ENCODE assay signal across 7 mouse cellular contexts in the genomic region with DNA sequence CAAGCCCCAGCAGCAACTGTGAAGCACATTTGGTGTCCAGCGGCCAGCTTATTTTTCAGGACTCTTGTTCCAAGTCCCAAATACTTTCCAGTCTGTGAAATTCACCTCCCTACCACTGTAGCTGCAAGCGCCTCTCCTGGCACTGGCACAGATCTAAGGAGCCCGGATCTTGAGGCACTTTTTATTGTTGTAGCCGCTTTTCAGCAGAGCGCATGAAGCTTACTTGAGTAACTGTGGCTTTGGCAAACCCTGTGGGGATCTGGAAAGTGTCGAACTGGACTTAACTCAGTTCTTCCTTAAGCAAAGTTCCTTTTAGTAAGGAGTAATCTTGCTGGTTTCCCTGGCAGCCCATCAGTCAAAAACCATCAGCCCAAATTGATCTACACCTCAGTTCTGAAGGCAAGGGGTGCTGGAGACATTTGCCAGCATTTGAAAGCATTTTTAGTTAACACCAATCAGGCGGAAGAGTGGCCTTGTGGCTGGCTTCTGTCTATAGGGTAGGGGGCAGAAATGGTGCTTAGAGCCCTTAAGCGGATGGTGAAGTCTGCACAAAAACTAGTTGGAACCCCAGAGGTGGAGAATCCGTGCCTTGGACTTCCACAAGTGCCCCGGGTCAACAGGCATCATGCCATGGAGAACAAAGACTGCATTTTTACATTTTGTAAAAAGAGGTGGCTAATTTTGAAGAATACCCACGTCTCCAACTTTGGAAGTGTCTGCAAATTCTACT. TPM values are rescaled to one million over a fixed set of nuclear protein-coding genes. Genes with fewer than 3 reads are reported as not detected.
DNase-seq lines count a peak whose midpoint lies in the region; ATAC-seq lines count a peak whose summit lies in the region.

No protein-coding gene starts in this region.

- peak overlapping the region; percentile 68 for H3K4me2 ChIP-seq in lung, embryonic 16.5 days (ENCODE audit: low read depth, low read length)

- no peaks in the 10 kb centered on the region for H3K36me3 ChIP-seq in lung, embryonic 16.5 days (ENCODE audit: control insufficient read depth, insufficient read depth, low read length)

- 0 out of 2 replicates have a peak, but pooled peaks have one; percentile 16 for ATAC-seq in lung, embryonic 16.5 days (ENCODE audit: low read depth)

- H3K9ac ChIP-seq in lung, embryonic 16.5 days (ENCODE audit: low read length) = peak overlapping the region; percentile 90

- H3K9me3 ChIP-seq in lung, embryonic 16.5 days (ENCODE audit: control insufficient read depth, low read length) = no peaks in the 10 kb centered on the region

- peak overlapping the region; percentile 62 for H3K4me3 ChIP-seq in lung, embryonic 16.5 days (ENCODE audit: low read length)

- 6% methylated on average over 11 of the region's 11 CpGs for WGBS in lung, embryonic 16.5 days

- peak overlapping the region; percentile 98 for H3K27ac ChIP-seq in lung, embryonic 16.5 days (ENCODE audit: low read length)

- H3K4me1 ChIP-seq in lung, embryonic 16.5 days (replicated peaks; ENCODE audit: control insufficient read depth, insufficient read depth, low read length) = peaks cover 31% of the 10 kb centered on the region

- no peaks in the 10 kb centered on the region for H3K27me3 ChIP-seq in lung, embryonic 16.5 days (ENCODE audit: control insufficient read depth, insufficient read depth, low read depth, low read length)

- DNase-seq in Muller cell, postnatal 12 days (ENCODE audit: inconsistent ontology term) = peak; percentile 73
- peak; percentile 47 for DNase-seq in embryo, embryonic 10 days (ENCODE audit: low spot score)
- peak; percentile 49 for DNase-seq in gastrocnemius, postnatal 25 days
- peak; percentile 32 to 59 for DNase-seq in kidney, postnatal 4 days
- peak; percentile 54 for DNase-seq in right cerebral cortex, postnatal 14 days
- no peak for DNase-seq in cerebellum, adult 11 months

RNA-seq across cellular contexts. Expression of a gene that starts 1.1 kb away (rescaled TPM):
- 10 to 100 TPM; 11.6 to 13.0 TPM for total RNA-seq in gastrocnemius, postnatal 25 days (2021)
- polyA plus RNA-seq in lung, embryonic 16.5 days (2015; fragmentation: Nextera tagmentation; extraction: Ambion mirVana) = 11.4 and 13.0 TPM in 2 replicates

RNA-seq across cellular contexts. Expression of a gene that starts 16.2 kb away (rescaled TPM):
- not detected for total RNA-seq in gastrocnemius, postnatal 25 days (2021)
- polyA plus RNA-seq in lung, embryonic 16.5 days (2015; fragmentation: Nextera tagmentation; extraction: Ambion mirVana) = not detected in 2 replicates

RNA-seq across cellular contexts. Expression of a gene that starts 38.6 kb away (rescaled TPM):
- total RNA-seq in gastrocnemius, postnatal 25 days (2021) = not detected
- 0.73 and 0.84 TPM in 2 replicates for polyA plus RNA-seq in lung, embryonic 16.5 days (2015; fragmentation: Nextera tagmentation; extraction: Ambion mirVana)

RNA-seq across cellular contexts. Expression of a gene that starts 54.2 kb away (rescaled TPM):
- 1 to 10 TPM in 1 of 2 experiments, under 1 TPM in 1; 0.33 to 2.6 TPM for total RNA-seq in gastrocnemius, postnatal 25 days (2021)
- polyA plus RNA-seq in lung, embryonic 16.5 days (2015; fragmentation: Nextera tagmentation; extraction: Ambion mirVana) = 3.7 and 4.0 TPM in 2 replicates
